Mouse (Mus musculus) megakaryocyte progenitor cell, adult 5-6 weeks (primary cell): Measurements from ENCODE around the gene Higd1a. TPM values are rescaled to one million over a fixed set of nuclear protein-coding genes. Genes with fewer than 3 reads are reported as not detected.

Experiments used
- ATAC-seq: replicated peaks from 2 replicates; pipeline ENCODE4 v1.8.0; 2016; ENCODE audit warnings: mild to moderate bottlenecking, moderate TSS enrichment, inconsistent platforms; ENCODE audit not compliant: poor library complexity
- total RNA-seq, 2 experiments: library from RNA; stranded (forward) in 1 of 2; stranded (reverse) in 1 of 2; fragments of 157-497, 149-512 nt in 1 of 2; fragments of 200-1000 nt in 1 of 2; gene quantifications; 2 replicates each; pipeline versions ENCODE4 v1.2.3 to v1.2.4; 2015 to 2017

The Higd1a gene
- 89.9 and 101 TPM in 2 replicates for total RNA-seq (2015)
- total RNA-seq (2017), result 14.1 and 21.7 TPM in 2 replicates

DNA sequence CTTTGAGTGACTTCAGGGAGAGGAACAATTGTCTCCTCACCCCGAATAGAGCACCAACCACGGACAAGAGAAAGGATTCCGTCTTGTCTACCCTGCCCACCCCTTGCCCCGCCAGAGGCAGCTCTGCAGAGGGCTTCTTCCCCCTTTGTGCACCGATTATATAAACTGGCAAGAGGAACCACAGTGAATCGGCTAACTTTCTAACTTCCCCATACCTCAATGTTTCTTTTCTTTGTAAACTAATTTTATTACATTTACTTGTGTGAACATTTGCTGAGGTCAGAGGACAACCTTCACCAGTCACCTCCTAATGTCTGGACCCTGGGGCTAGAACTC, at the start of gene Higd1a:
Gene Higd1a (minus strand): TSS at position 210 of the 336 bp plus-strand sequence.
- ATAC-seq, result no peak; the same call in 1 of the 2 replicates

DNA sequence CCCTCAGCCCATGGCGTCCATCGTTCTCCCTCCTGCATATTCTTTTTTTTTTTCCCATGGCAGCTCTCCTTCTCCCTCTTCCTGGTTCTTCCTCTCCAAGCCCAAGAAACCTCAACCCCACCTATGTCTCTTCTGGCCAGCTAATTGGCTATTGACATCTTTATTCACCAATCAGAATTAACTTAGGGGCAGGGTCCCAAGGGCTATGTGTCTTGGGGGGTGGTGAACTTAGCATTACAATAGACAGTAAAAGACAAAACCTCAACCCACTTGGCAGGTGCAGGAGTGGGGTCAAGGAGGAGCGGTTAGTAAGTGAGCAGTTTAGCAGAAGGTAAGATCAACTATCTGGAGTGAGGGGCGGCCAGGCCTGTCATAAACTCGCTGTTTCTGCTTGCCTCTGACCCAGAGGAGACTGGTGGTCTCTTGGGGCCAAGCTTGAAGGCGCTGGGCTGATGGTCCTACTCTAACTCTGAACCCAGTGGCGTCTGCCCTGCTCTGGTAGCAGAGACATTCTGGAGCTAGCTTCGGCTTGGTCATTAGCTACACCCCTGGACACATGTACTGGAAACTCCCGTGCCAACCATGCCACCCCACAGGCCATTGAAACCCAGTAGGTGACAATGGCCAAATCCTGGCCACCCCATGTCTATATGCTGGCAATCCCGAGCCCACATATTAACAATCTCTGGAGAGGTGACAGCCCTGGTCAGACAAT, 49.4 kb upstream of the Higd1a start:
- no peak for ATAC-seq

DNA sequence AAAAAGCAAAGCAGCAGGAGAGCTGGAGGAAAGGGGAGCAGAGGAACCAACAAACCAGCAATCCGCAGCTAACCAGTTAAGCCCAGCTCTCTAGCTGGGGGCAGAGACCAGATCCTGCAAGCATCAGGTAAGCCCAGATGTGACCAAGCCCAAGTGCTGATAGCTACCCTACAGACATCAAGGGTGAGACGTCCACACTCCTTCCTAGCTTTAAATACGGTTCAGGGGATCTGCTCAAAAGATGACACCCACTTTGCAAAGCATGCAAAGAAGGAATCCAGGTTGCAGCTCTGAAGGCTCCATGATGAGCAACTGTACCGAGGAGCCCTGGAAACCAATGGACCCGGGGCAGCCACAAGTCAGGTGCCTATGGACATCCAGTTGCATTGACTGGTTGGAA, 48.3 kb upstream of the Higd1a start:
- ATAC-seq, result no peak

DNA sequence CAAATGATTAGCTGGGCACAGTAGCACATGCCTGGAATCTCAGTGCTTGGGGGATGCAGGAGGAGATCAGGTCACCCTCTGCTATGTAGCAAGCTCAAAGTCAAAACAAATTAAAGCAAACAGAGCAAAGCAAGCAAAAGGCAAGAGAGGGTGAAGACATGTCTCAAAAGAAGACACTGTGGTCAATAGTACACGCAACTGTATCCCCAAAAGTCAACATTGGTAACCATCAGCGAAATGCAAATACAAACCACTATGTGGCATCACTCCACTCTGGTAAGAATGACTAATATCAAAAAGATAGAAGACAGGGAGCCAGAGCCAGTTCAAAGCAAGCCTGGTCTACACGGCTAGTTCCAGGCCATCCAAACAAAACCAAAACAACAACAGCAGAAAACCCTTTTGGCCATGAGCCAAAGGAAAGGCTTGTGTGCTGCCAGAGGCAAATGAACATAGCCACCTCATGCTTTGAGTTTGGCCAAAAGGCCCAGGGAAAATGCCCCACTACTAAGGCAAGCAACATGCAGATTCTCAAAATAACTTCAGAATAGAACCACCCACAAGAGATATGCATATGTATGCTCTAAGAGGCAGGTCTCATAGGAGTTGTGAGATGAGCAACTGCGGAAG, 47.5 kb upstream of the Higd1a start:
- ATAC-seq, result no peak

DNA sequence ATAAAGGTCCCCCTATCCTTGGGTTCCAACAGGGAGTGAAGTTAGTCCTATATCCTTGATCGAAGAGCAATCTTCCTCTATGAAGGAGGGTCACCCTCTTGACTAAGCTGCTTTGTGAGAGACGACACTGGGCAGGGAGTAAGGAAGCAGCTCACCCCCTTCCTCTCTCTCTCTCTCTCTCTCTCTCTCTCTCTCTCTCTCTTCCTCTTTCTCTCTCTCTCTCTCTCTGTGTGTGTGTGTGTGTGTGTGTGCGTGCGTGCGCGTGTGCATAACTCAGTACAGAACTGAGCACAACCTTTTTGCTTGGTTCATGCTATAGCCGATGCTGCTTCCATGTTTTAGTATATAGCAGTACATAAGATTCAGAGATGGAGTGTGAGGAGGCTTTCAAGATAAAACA, 46.8 kb upstream of the Higd1a start:
- ATAC-seq, result peak; percentile 27; the same call in 1 of the 2 replicates

DNA sequence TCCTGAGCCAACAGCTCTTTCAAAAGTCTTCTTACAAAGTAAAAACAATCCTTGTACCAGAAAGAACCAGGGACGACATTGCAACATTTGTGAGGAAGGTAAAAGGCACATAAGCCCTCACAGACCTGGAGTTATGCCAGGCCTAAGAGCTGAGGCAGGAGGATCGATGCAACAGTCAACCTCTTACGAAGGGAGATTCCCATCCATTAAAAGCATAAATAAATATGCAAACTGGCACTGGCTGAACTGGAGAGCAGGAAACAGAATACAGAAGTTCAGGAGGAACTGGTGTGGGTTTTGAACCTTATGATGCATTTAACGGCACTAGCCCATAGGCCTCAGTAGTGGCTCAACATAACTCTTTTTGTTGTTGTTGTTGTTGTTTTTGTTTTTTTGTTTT, 46.2 kb upstream of the Higd1a start:
- no peak; the same call in 1 of the 2 replicates for ATAC-seq

DNA sequence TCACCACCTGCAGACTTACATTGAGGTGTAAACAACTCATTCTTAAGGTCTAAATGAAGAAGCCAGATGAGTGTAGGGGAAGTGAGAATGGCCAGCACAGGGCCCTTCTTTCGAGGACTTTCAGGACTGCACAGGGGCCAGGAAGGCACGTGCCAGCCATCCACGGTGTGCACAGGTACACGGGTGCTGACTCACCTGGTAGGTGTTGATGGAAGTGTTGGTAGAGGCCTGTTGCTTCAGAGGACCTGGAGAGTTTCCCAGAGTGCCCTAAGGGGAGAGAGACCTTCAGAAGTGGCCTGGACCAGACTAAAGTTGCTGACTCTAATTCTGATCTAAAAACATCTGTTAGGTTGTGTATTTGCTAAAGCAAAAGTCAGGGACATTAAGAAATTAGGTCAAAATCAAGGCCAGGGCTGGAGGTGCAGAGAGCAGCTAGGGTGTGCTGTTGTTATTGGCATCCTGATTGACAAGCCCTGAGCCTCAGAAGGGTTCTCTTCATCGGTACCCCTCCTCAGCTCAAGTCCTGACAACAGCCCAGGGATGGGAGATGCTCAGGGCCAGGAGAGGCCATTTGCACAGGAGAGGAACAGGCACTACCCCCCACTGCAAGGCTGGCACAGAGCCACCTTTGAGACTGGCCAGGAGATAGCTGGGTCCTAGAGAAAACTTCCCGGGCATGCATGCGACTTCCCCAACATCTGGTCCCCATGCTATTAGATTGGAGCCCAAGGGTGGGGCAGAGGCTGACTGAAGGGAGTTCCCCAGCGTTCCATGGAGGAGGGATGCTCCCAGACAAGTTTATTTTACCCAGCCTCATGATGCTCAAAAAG, 45.5 kb upstream of the Higd1a start:
- ATAC-seq, result no peak

DNA sequence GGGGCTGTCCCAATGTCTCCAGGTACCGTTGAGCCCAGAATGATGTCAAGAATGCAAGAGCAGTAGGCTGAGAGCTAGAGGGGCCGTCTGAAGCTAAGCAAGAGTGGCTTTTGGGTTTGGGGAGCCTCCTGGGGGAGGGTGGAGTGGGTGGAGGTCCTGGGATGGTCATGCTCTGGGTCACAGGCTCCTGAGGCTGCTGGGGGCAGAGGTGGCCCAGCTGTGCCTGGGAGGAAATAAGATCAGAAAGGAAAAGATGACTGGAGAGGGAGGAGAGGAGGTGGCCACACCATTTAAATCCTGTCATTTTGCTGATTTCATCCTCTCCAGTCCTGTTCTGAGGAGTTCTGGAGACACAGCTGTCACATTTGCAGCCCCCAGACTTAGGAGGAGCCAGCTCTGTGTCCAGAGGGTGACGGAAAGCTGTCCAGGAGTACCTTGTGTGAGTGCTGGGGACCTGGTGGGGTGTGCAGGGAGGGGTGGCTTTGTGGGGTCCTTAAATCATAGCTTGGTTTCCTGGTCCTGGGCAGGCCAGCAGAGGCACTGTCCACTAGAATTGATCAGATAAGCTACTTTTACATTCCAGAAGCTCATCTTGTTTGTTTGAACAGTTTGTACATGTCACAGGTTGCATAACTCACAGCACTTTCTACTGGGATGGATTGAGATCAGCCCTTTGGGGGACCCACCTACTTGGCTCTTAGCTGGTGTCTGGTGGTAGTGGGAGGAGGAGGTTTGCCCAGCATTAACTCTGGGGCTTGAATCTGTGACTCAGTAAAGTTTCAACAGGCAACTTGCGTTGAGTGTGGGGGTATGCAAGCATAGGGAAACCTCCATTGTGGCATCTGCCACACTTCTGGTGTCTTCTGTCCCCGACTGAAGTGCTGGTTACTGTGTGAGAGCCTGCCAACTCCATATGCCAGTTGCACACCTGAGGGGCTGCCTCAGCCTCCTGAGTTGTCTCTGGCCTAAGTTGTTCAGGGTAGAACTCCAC, 43.8 kb upstream of the Higd1a start:
- no peak for ATAC-seq

DNA sequence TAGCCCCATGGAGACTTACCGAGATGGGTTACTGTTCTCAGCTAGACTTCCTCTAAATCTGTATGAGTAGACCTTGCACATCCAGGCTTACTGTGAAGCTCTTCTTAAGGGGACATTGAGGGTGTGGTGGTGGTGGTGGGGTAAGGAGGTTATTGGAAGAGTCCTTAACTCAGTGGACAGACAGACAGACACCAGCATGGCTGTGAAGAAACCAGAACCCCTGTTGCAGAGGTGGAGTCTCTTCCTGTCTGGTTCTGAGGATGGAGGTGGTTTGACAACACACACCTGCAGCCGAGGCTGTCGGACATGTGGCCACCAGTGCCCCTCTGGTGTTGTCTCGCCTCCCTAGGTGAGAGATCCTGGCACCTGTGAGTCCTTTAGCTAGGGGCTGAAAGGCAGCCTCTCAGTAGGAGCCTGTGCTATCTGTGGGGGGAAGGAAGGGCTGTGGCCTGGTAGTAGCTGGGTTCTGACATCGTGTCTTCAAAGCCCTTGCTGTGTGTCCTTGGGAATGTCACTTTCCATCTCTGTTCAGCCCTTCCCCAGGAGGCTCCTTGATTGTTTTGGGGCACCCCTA, 42.2 kb upstream of the Higd1a start:
- 0 out of 2 replicates have a peak, but pooled peaks have one; percentile 27 for ATAC-seq

DNA sequence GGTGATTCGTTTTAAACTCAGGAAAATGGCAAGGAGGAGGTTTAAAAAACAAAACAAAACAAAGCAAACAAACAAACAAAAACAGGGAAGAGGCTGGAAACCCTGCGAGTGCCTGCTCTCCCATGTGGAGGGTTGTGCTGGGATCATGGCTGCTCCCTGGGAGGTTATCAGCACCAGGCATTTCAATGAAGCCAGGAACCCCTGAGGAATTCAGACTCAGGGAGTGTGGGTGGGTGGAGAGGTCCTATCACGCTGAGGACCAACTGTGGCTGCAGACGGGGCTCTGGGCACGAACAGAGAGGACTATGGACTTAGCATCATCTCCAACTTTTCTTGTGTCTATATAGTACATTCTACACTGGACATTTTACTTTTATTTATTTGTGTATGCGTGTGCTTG, 41.1 kb upstream of the Higd1a start:
- no peak for ATAC-seq

DNA sequence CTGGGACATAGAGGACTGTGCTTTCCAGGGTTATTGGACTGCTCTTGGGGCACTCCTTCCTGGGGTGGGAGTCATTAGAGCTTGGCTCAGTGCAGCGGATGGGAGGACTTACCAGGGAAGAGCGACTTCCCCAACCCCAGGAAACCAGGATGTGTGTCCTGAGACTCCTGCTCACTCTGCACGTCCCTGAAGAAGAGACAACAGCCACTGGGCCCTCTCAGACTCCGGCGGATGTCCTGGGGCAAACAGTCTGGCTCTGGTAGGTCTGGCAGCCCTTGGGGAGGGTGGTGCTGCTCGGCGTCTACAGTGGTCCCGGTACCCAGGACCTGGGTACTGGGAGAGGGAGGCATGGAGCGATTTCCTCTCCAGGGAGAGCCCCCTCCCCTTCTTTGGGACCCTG, 40.1 kb upstream of the Higd1a start, which contains the start of gene Ackr2:
Gene Ackr2 (plus strand): TSS at position 111 of the 400 bp plus-strand sequence.
- no peak for ATAC-seq

DNA sequence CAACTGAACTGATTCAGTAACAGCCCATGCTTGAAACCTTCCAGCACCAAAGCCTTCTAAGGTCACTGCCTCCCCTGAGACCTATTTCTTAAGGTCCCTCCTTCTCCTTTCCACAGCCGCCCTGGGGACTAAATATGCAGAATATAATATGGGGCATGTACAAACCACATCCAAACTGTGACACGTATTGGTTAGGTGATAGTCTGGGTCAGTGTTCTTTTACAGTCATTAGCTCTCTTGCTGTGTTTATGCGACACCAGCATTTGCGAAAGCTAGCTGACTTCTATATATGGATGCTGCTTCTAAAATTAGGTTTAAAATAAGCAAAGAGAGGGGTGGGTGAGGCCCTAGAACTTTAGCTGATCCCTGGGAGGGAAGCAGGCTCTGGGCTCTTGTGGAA, 38.7 kb upstream of the Higd1a start:
- no peak for ATAC-seq

DNA sequence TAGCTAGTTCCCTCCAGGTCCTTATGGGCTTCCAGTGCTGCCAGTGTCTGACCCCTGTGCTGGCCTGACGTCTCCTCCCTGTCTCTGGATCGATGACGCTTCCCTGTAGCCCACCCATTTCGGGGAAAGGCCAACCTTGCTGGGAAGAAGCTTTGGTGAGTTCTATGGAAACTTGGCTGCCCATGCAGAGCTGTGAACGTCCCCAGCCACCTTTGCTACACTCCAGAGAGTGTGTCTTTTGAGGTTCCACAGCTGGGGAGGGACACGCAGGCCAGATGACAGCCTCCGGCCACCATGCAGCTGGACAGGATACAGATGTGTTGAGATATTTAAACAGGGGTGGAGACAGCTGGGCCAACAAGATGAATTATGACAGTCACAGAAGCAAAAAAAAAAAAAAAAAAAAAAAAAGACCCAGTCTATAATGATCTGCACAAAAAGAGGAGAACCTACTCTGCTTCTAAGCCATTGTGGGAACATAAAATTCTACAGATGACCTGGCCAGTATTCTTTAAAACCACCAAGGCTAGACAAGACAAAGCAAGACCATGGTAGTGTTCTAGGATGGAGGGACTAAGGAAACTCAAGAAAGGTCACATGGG, 37.3 kb upstream of the Higd1a start:
- no peak for ATAC-seq

DNA sequence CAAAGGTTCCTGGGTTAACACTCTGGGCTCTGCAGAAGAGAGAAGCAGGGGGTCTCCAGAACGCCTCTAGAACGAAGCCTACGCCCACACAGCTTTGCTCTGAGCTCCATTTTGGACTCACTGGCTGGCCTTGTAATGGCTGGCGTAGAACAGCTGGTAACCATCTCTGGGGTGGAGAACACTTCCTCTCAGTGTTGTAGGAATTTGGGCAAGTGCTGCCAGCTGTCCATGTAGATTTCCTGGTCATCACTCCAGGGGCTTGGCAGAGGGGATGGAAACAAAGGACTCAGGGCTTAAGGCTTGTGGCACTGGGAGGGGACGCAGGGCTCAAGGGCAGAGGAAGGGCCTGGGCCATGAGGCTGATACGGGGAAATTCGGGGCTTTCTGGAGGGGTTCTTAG, 36.3 kb upstream of the Higd1a start:
- no peak for ATAC-seq

DNA sequence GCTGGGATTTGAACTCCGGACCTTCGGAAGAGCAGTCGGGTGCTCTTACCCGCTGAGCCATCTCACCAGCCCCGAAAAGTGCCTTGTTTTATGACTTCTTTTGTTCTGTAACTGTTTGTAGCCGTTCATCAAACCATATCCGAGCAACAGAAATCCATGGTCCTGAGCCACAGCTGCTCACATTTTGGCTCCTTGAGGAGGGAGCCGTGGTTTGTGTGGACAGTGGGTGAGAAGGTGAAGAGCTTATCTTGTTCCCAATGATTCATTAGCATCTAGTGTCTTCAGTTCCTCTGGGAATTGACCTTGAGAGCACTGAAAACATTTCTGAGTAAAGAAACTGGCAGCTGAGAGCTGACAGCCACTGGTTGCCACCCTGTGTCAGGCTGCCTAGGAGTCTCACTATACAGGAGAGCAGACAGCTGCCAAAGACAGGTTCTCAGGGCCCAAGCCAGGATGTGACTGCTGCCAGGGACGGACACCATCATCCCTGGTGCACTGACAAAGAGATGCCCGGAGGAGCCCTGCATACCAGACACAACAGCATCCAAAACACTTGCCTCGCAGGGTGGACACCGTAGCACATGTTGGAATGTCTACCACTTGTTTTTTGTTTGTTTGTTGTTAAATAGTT, 34.0 kb upstream of the Higd1a start:
- ATAC-seq, result no peak

DNA sequence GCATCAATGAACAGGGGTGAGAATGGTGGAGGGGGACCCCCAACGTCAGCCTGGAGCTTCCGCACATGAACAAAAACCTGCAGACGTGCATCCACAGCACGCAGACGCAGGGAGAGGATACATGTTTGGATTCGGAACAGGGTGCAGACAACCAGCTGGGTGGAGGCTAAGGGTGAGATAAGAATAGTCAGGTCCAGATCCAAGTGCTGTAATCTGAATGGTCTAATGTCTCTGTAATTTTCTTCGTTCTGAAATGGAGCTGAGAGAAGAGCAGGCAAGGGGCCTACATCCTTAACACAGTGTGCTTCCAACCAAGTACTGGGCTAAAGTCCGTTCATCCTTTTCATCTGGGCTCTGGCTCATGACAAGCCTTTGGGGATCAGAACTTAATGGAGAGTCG, 33.1 kb upstream of the Higd1a start:
- no peak for ATAC-seq

DNA sequence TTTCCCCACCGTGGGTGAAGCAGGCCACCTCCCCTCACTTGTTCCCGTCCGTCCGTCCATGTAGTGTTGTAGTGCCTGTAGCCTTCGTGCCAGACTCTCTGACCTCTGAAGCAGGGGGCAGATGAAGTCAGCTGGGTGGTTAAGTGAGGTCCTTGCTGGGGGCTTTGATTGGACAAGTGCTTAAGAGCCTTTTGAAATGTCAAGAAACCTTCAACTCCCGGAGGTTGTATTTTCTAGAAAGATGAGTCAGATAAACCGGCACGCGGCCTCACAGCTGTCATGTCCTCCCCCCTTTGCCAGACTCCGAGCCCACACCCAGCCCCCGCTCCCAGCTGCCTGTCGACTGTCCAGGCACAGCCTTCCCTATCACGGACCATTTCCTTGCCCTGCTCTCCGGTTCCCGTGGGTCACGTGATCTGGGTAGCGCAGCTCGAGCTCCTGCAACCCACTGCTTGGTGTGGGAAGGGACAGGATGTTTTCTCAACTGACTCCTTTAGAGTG, 32.3 kb upstream of the Higd1a start:
- 0 out of 2 replicates have a peak, but pooled peaks have one; percentile 37 for ATAC-seq

DNA sequence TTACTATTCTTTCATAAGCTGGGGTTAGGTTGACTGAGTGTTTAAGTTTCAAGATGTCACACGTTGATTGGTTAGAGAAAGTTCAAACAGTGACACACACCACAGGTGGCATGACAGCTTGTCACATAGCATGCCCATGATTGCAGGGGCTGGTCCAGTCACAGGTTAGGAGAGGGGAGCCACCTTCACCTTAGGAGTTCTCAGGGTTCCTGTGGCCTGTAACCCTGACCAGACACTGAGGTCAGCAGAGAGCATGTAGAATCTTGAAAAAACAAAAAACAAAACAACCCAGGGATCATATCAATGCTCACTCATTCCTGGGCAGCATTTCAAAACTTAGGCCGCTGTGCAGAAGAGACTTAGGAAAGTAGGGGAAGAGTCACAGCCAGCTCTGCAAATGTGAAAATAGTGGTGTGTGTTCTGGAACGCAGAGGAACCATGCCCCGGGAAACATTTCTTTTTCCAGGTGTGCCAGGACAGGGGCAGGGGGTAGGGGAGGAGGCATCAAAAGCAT, 31.8 kb upstream of the Higd1a start:
- ATAC-seq, result no peak

DNA sequence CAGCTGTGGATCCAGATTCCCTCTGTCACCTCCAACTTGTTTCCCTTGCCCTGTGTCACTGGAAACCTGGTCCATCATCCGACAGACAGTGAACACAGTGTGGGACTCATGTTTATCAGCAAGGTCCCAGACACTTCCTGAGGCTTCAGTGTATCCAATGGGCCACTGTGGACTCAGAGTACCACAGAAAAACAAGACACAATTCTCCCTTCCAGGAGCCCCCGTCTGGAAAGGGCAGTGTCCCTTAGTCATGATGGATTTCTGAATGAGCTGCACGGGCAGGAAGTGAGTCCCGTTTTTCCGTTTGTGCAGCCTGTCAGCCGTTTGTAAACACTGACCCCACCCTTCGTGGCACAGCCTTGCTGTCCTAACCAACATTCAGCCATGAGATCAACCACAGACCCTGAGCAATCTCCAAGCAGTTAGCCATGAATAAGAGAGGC, 23.9 kb upstream of the Higd1a start:
- peak; percentile 63 for ATAC-seq
